Mouse (Mus musculus): Measurements from ENCODE around the gene Nwd2.
A peak's percentile ranks its signal among the peaks of the same experiment; 100 is the strongest.

Nwd2 gene

DNA sequence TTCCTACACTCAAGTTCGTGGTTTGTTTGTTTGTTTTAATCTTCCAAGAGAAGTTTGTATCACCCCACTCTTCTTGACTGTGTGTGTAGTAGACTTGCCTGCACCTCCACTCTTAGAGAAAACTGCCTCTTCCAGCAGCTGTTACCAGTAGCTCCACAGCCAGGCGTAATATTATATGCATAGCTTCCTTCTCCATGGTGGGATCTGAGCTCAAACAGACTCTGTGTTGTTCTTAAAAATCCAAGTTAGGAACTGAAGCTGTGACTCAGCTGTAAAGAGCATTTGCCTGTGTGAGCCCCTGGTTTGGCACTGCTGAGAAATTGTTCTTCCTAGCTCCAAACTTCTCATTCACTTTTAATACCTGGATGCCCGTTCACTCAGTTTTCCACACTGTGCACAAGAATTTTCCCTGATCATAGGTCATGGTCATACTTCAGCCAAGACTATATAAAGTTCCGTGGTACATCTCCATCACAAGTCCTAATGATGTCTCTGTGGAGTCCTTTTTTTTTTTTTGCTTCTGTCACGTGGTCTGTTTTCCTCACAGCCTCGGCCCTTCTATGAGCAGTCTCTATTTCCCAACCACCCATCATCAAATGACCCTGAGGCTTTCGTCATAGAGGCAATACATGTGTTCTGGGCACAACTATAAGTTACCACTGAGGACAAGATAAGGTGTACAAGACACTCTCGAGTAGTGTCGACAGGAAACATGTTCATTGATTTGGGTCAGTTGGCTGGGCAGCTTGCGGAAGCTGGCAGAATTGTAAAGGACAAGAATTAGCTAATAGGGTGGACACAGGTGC, 179.7 kb downstream of the Nwd2 start:
- no peak for DNase-seq

DNA sequence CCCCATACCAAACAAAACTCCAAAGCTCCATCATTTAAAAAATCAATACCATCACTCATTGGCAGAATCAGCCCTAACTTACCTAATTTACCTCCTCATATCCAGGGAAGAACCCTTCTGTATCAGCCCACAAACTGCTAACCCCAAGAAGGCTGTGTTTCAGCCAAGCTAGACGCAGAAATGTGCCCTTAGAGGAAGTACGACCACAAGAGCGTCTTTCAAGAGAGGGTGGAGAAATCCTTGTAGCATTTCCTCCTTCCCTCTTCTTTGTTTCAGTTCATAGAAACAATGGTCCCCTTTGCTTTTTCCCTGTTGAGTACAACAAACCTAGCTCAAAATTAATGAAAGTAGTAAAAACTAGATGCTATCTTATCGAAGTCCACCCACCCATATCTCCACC, 182.2 kb downstream of the Nwd2 start:
- DNase-seq: no peak

DNA sequence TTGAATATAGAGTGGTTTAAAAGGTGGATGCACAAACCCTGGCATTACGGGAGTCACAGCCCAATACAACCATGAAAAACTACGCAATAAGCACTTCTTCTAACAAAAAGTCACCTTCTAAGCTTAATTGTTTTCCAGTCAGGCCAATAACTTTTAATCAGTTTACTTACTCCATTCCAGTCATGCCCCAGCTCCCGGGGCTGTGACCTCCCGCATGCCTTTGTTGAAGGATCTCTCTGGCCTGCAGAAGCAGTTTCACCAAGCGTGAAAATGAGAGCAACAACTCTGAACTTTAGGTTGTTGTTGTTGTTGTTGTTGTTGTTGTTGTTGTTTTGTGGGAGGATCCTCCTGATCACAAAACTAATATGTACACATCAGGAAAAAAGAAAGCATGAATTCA, 185.1 kb downstream of the Nwd2 start:
- DNase-seq: peak; percentile 40 to 67

DNA sequence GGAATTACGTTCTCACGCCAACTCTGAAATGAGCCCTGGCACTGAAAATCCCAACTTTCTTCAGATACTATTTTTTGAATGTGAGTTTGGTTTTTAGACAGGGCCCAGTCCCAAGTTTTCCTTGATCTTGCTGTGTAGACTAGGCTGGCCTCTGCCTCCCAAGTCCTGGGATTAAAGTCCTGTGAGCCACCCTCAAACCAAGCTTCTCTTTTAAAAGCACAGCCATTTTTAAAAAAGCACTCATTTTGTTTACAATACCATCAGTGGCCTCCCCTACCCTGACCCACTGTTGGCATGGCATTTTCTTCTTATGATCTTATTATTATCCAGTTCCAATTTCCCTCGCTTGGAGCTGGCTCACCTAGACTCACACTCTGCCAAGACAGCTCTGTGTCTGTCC, 185.5 kb downstream of the Nwd2 start:
- DNase-seq: no peak

DNA sequence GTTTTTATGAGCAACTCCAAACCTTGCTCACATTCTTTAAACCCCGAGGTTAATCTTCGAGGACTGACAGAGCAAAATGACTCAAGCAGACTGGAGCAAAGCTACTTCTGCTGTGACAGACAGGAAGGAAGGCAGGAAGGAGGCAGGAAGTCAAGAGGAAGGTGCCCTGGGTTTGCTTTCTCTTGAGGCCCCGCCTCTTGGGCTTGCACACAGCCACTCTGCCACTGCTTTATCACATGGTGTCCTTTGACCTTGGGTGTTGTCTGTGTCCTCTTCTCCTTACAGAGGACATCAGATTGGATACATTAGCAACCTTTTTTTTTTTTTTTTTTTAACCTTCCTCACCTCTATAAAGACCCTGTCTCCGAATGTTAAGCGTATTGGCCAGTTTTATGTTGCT, 188.2 kb downstream of the Nwd2 start:
- no peak for DNase-seq

DNA sequence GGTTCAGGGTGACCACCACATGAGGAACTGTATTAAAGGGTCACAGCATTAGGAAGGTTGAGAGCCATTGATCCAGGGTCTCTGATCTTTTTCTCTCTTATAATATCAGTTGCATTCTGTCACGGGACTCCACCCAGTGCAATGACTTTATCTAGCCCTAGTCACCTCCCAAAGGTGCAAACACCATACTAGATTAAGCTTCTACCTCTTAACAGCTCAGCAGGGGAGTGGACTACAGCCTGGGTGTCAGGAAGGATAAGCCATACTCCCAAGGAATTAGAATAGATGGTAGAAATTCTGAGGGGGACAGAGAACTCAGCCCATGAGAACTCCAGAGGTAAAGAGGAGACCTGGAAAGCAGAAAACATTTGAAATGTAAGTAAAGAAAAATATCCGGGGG, 188.9 kb downstream of the Nwd2 start:
- no peak for DNase-seq

DNA sequence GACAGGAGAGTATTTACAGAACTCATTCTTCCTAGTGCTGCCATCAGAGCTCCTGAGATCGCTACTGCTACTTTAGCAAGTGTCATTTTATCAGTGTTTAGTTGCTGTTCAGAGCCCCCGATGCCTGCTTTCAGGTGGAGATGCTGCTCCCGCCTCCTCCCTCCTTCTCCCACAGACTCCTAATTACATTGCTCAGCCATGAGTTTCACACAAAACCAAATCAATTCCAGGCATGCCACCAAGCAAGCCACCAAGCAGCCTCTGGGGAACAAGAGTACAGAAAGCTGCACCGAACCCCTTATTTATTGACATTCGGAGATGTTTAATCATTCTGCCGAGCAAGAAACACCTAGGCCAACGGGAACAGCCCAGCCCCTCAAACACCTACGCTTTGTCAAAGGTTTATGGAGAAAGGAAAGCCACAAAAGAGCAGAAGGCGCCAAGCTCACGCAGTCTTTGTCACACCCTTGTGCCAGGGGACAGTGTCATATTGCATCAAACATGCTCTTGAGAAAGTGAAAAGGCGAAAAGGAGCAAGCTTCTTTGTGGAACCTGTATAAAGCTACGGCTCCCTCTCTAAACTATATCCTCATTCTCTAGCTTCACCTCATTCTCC, 191.0 kb downstream of the Nwd2 start:
- DNase-seq: no peak

DNA sequence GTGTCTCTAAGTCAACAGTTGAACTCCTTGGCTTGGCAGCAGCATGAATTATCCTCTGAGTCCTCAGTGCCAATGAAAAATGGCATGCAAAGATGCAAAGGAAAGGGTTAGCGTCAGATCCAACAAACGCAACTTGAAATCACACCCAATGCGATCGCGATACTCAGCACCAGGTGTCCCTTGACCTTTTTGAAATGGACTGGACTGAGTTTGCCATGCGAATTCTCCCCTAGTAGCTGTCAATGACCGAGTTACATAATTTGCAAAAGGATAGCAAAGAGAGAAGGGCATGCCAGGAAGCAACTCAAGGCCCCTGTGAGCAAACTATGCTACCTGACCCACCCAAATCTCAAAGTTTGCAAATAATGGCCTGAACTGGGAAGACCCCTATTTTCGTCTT, 198.2 kb downstream of the Nwd2 start:
- DNase-seq: no peak

DNA sequence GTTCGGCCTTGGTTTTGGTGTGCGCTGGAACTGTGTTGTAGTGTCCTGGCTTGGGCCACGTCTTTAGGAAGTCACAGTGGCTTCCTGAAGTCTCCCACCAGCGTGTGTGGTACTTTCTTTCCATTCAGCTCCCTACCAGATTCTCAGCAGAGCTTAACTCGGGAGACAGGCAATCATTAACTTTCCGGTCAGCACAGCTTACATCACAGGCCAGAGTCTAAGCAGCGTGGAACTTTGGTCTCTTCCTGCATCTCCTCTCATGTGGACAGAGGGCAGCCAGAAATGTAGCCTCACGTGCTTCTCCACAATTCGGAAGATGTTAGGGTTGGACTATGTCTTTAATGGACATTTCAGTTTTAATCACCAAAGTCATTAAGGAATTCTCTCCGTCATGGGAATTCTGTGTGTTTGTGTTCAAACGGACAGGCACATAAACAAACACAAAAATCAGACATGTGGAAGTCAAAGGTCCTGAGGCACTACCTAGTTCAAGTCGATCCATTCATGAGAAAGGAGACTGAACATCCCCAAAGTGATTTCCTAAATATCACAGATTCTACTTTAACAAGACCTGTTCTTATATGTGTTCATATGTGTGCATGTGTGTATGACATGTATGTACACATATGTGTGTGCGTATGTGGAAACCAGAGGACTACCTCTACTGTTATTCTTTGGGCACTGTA, 198.8 kb downstream of the Nwd2 start:
- DNase-seq: peak; percentile 47 to 67

DNA sequence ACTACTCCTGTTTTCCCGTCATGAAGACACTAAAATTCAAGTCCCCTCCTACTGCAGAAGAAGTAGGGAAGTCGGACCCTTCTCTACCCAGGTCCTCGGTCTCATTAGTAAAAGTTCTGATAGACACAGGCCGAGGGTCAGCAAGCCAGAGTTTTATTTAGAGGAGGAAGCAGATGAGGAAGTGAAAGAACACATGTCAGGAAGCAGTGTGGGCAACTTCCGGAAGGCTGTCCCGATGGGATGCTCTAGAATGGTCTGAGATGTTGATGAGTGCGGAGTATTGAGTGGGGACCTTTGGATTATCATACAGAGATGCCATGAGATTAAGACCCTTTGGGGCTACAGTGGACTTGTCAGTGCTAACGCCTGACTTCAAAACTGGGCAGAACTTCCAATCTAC, 210.0 kb downstream of the Nwd2 start:
- no peak for DNase-seq

All from kidney, postnatal 4 days (tissue).